Mouse (Mus musculus) liver, embryonic 11.5 days (tissue): ENCODE results near the gene Ppil2. TPM values are rescaled to one million over a fixed set of nuclear protein-coding genes. Genes with fewer than 3 reads are reported as not detected.

Source experiments
- ATAC-seq: fragments of 200-750 bp; cut with Nextera tagmentation; replicated peaks from 2 replicates; pipeline ENCODE4 v1.8.0; 2017; ENCODE audit warnings: moderate number of reproducible peaks, mild to moderate bottlenecking, moderate TSS enrichment, moderate library complexity; ENCODE audit not compliant: low FRiP score
- DNase-seq: peaks from one replicate; pipeline ENCODE4 v3.0.0-alpha.2; 2017; ENCODE audit warnings: low spot score
- H3K27ac ChIP-seq: fragments of 300-500 bp; sonication (generic); 2 replicates; pipeline ENCODE4 v1.5.1; 2014; ENCODE audit warnings: mild to moderate bottlenecking, low read depth, low read length, control low read depth
- H3K27me3 ChIP-seq: fragments of 300-500 bp; sonication (generic); replicated peaks from 2 replicates; pipeline ENCODE4 v1.6.1; 2014; ENCODE audit warnings: low read length, mixed read lengths; ENCODE audit not compliant: control insufficient read depth, insufficient read depth
- H3K36me3 ChIP-seq: fragments of 300-500 bp; sonication (generic); 2 replicates; pipeline ENCODE4 v1.6.1; 2014; ENCODE audit warnings: mild to moderate bottlenecking, low read length, moderate library complexity, mixed read lengths; ENCODE audit not compliant: control insufficient read depth, insufficient read depth
- H3K4me1 ChIP-seq: fragments of 300-500 bp; sonication (generic); replicated peaks from 2 replicates; pipeline ENCODE4 v1.6.1; 2014; ENCODE audit warnings: low read length, mixed read lengths; ENCODE audit not compliant: control insufficient read depth, insufficient read depth
- H3K4me2 ChIP-seq: fragments of 300-500 bp; sonication (generic); 2 replicates; pipeline ENCODE4 v1.6.1; 2014; ENCODE audit warnings: mild to moderate bottlenecking, control low read depth, moderate library complexity
- H3K4me3 ChIP-seq: fragments of 300-500 bp; sonication (generic); 2 replicates; pipeline ENCODE4 v1.5.1; 2014; ENCODE audit warnings: low read depth, low read length, control low read depth
- H3K9ac ChIP-seq: fragments of 300-500 bp; sonication (generic); 2 replicates; pipeline ENCODE4 v1.6.1; 2014; ENCODE audit warnings: low read depth, low read length, control low read depth
- H3K9me3 ChIP-seq: fragments of 300-500 bp; sonication (generic); 2 replicates; pipeline ENCODE4 v1.6.1; 2016; ENCODE audit warnings: low read length, inconsistent platforms, mixed read lengths; ENCODE audit not compliant: control insufficient read depth
- WGBS: fragments of 180-500 bp; shearing (Covaris S2); extraction: QIAGEN DNeasy Blood & Tissue Kit; methylation state at CpG from one replicate; pipeline ENCODE4 v1.1.7; 2014; 5-methylcytosine and 5-hydroxymethylcytosine counted together
- polyA plus RNA-seq: library from polyadenylated mRNA; unstranded; fragments of >200 nt; fragmentation: Nextera tagmentation; extraction: Ambion mirVana; gene quantifications from 2 replicates; pipeline ENCODE4 v1.2.1, GENCODE M21; 2014

Gene Ppil2
- polyA plus RNA-seq, 1 experiment from 2014 or later: 111 TPM

DNA sequence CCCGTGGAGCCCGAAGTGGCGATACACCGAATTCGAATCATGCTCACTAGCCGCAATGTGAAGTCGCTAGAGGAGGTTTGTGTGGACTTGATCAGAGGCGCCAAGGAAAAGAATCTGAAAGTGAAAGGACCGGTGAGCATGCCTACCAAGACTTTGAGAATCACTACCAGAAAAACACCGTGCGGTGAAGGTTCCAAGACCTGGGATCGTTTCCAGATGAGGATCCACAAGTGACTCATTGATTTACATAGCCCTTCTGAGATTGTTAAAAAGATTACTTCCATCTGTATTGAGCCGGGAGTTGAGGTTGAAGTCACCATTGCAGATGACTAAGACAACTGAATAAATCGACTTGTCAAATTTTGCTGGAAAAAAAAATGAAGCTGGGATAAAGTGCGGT lies 26.3 kb upstream of the Ppil2 start:
- whole genome bisulfite sequencing: 82% methylated on average over 15 of the region's 15 CpGs
- ATAC-seq (no peak), DNase-seq (no peak)

DNA sequence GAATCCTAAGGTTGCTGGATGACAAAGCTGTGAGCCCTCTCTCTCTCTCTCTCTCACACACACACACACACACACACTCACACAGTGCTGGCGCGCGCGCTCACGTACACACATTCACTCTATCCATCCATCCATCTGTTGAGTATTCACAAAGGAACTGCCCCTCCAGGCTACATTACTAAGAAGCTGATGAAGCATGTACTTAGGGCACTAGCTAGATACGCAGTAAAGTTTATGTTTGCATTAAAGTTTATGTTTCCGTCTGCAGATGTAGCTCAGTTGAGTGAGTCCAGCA lies 21.8 kb upstream of the Ppil2 start:
- peak overlapping the region; percentile 52 for H3K27ac ChIP-seq
- no peaks in the 10 kb centered on the region for H3K36me3 ChIP-seq
- H3K27me3 ChIP-seq: no peaks in the 10 kb centered on the region
- peak overlapping the region; percentile 76 for H3K4me3 ChIP-seq
- DNase-seq: no peak
- H3K9ac ChIP-seq: peak overlapping the region; percentile 74
- H3K4me2 ChIP-seq: peak overlapping the region; percentile 92
- no peaks in the 10 kb centered on the region for H3K9me3 ChIP-seq
- WGBS: 49% methylated on average over 7 of the region's 7 CpGs
- ATAC-seq: no peak
- H3K4me1 ChIP-seq: peaks cover 11% of the 10 kb centered on the region; the same call in 1 of the 2 replicates

More for the DNA sequence above, 26.3 kb upstream of the Ppil2 start:
- H3K9ac ChIP-seq: no peak overlapping the region
- H3K4me1 ChIP-seq: peaks cover 4% of the 10 kb centered on the region; the same call in 1 of the 2 replicates
- no peak overlapping the region for H3K4me3 ChIP-seq
- no peaks in the 10 kb centered on the region for H3K9me3 ChIP-seq
- H3K27ac ChIP-seq: no peak overlapping the region
- H3K4me2 ChIP-seq: no peak overlapping the region
- H3K27me3 ChIP-seq: no peaks in the 10 kb centered on the region
- no peaks in the 10 kb centered on the region for H3K36me3 ChIP-seq

DNA sequence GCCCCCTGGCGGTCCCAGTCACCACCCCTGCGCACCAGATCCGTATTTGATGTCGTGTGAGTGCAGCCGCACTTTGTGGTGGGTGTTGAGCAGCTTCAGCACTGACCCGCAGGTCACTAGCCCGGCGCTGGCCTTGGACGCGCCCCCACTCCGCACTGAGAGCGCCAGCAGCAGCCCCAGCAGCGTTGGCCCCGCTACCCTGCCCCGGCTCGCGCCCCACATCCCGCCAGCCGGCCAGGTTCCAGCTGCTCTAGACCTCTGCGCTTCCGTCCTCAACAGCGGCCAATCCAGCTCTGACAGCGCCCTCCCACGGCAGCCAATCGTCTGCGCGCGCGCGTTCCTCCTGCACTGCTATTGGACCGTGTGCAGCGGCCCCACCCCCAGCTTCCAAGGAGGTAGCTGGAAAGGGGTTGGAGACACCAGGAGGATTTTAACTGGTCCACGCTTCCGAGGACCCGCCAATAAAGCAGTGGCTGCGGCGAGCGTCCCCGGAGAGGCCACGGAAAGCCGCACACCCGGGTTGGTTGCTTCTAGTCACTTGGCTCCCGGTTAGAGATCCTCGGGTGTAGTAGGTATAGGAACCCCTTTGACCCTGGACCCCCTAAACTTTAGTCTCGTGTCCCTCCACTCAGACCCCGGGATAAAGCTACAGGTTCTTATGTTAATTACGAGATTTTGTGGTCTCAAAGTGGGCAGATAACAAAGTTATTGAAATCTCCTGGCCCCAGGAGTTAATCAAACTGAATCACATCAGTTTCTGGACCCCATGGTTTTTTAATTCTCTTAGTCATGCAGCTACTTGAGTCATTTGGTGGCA lies 21.2 kb upstream of the Ppil2 start, which contains the start of gene Sdf2l1:
Sdf2l1 (minus strand) TSS at position 295 of the 817 bp plus-strand sequence.
- peak; percentile 97 for ATAC-seq
- WGBS: under 1% methylated on average over 47 of the region's 47 CpGs

DNA sequence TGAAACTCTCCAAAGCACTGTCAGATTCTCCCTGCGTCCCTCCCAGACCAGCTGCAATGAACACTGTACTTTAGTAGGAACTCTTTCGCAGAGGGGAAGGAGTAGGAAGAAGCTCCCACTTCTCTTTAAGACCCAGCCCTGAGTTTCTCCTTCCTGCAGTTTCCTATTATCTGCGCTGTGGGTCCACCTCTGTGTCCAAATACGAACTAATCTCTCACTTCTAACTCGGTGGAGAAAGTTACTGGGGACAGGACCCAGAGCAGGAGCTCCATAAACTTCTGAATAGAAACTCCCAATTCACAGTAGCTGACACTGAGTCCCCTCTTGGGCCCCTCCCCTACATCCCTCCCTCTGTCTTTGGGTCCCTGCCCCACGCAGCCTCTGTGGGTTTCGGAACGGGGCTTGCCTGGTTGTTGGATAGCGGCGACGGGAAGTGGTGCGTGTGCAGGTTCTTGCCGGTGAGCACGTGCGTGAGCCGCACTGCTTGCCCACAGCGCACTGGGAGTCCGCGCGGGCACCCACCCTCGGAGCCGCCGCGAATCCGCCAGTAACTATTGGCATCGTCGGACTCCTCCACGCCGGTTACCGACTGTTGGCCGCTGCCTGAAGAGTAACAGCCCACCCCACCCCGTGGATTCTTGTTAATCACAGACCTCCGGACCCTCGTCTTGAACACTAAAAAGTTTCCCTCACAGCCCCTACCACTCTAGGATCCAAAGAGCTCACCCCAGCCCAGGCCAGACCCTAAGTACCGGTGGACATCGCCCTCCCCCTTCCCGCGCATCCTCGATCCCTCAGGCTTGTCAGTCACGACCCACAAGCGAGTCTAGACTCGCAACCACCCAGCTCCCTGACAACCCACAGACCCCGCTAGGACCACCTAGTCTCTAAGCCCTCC lies 20.4 kb upstream of the Ppil2 start:
- no peaks in the 10 kb centered on the region for H3K36me3 ChIP-seq
- H3K4me3 ChIP-seq: peak overlapping the region; percentile 76
- 3% methylated on average over 43 of the region's 43 CpGs for WGBS
- H3K4me2 ChIP-seq: peak overlapping the region; percentile 92
- no peaks in the 10 kb centered on the region for H3K27me3 ChIP-seq
- peaks cover 11% of the 10 kb centered on the region; the same call in 1 of the 2 replicates for H3K4me1 ChIP-seq
- DNase-seq (peak; percentile 60), ATAC-seq (peak; percentile 1; the same call in 1 of the 2 replicates)
- no peaks in the 10 kb centered on the region for H3K9me3 ChIP-seq
- H3K9ac ChIP-seq: peak overlapping the region; percentile 78
- peak overlapping the region; percentile 59 for H3K27ac ChIP-seq

More for the DNA sequence above, 21.2 kb upstream of the Ppil2 start, which contains the start of gene Sdf2l1:
- Histone ChIP-seq H3K4me3 (peak within 1 kb of the TSS; percentile 76), H3K9me3 (no peaks in the 10 kb centered on the region), H3K27ac (peak within 1 kb of the TSS; percentile 59), H3K4me2 (peak within 1 kb of the TSS; percentile 92), H3K27me3 (no peaks in the 10 kb centered on the region), H3K4me1 (peaks cover 11% of the 10 kb centered on the region; the same call in 1 of the 2 replicates), H3K9ac (peak within 1 kb of the TSS; percentile 78), H3K36me3 (no peaks in the 10 kb centered on the region)
- peak; percentile 99 for DNase-seq

DNA sequence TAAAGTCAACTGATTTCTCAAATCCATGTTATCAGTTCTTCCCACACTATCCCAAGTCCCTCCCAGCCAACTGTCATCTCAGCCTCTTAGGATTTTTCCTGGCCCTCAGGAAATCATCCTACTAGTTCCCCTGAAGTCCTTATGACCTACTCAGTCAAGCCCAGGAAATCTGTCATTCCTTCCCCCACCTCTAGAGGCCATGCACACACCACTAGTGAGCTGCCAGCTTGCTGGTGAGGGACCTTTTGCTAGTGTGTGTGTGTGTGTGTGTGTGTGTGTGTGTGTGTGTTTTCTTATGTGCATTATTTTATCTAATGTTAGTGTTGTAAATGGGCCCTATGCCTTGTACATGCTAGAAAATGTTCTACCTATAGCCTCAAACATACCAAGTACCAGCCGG lies 16.2 kb upstream of the Ppil2 start:
- DNase-seq: no peak

DNA sequence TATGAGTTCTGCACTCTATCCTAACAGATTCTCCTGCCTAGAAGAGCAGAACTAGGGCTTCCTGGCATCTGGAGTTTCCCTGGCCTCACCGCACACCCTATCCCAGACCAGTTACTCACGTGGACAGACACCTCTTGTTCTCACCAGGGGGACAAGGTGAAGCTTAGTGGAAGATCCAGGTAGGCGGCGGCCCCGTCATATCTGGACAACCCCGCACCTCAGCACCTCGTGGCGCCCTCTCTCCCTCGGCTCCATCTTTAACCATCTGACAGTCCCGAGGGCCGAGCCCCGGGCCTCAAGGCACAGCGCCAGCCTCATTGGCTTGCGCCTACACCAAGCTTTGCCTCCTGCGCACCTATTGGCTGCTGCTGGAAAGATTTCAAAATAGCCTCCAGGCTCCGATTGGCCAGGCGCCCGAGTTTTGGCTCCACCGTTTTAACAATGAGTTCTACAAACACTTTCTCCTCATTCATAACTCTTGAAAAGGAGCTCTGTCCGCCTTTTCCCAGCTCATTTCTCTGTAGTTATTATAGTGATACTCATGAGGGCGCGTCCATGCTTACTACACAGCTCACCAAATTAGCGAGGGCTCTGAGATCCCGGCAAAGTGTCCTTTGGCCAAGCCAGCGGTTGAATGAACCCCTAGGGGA lies 13.9 kb upstream of the Ppil2 start, which contains the start of gene 2610318N02Rik:
2610318N02Rik (minus strand) TSS at position 297 of the 650 bp plus-strand sequence.
- peak within 1 kb of the TSS; percentile 65 for H3K27ac ChIP-seq
- no peaks in the 10 kb centered on the region for H3K27me3 ChIP-seq
- DNase-seq: peak; percentile 84
- peaks cover 13% of the 10 kb centered on the region for H3K4me1 ChIP-seq
- H3K4me3 ChIP-seq: peak within 1 kb of the TSS; percentile 69
- no peaks in the 10 kb centered on the region for H3K9me3 ChIP-seq
- H3K36me3 ChIP-seq: peaks cover 20% of the 10 kb centered on the region
- H3K9ac ChIP-seq: peak within 1 kb of the TSS; percentile 80
- H3K4me2 ChIP-seq: peak within 1 kb of the TSS; percentile 86
- under 1% methylated on average over 25 of the region's 25 CpGs for WGBS
- peak; percentile 98 for ATAC-seq

More for the DNA sequence above, 16.2 kb upstream of the Ppil2 start:
- no peak overlapping the region for H3K9ac ChIP-seq
- peaks cover 7% of the 10 kb centered on the region; the same call in 1 of the 2 replicates for H3K36me3 ChIP-seq
- no peak overlapping the region for H3K4me3 ChIP-seq
- no peak overlapping the region for H3K4me2 ChIP-seq
- 76% methylated on average over 1 of the region's 1 CpGs for WGBS
- peaks cover 18% of the 10 kb centered on the region for H3K4me1 ChIP-seq
- ATAC-seq: no peak
- H3K9me3 ChIP-seq: no peaks in the 10 kb centered on the region
- H3K27me3 ChIP-seq: no peaks in the 10 kb centered on the region
- no peak overlapping the region for H3K27ac ChIP-seq

DNA sequence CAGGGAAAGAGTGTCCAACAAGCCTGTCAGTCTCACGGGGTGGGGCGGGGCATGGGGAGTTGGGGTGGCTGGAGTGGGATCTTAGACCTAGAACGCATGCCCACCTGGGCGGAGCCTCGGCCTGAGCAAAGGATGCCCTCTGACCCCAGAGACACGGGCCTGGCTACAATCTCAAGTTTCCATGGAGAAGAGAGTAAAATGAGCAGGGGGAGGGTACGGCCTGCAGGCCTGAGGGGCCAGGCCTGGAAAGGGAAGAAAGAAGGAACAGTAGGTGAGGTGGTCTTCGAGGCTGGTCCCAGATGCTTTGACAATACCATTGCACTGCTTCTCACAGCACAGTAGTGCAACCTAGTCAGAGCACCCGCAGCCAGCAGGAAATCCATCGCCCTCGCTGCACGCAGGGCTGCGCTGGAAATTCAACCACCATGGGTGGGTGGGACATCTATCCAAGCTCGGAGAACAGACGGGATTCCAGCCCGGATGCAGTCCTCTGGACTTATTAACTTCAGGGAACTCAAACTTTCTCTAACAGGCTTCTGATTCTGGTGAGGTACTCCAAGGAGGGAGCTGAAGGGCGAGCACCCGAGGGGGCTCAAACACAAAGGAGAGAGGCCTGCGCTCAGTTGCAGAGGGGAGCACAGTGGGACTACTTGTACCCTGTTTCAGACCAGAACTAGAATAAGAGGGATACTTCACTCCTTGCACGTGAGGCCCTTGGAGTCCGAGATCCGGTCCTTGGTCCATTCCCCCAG lies 13.2 kb upstream of the Ppil2 start:
- DNase-seq: peak; percentile 64
- Histone ChIP-seq H3K36me3 (peaks cover 20% of the 10 kb centered on the region), H3K9ac (peak overlapping the region; percentile 80), H3K4me2 (peak overlapping the region; percentile 86), H3K27ac (peak overlapping the region; percentile 65), H3K27me3 (no peaks in the 10 kb centered on the region), H3K4me3 (peak overlapping the region; percentile 69), H3K4me1 (peaks cover 13% of the 10 kb centered on the region), H3K9me3 (no peaks in the 10 kb centered on the region)
- 6% methylated on average over 22 of the region's 22 CpGs for WGBS
- ATAC-seq: peak; percentile 28
